11 mouse cellular contexts compared by ENCODE assay signal in genomic region chr17:25608821-25609505, GRCm38 (mm10). TPM values are rescaled to one million over a fixed set of nuclear protein-coding genes. Genes with fewer than 3 reads are reported as not detected.
DNase-seq lines count a peak whose midpoint lies in the region; ATAC-seq lines count a peak whose summit lies in the region.
"Had no signal": no experiment of that assay in that cellular context is flagged by ENCODE, and none has a peak within 500 bp of the region (broad histone marks: within the 10 kb centered on the region; RNA-seq: fewer than 3 reads in every experiment).

No protein-coding gene starts in this region.

- ATAC-seq in hindbrain, embryonic 13.5 days (ENCODE audit: low FRiP score), result peak; percentile 44
- ATAC-seq in midbrain, embryonic 15.5 days (replicated peaks), result peak; percentile 35; the same call in 1 of the 2 replicates
- ATAC-seq in erythroblast, adult 5-6 weeks (replicated peaks; ENCODE audit: low FRiP score, poor library complexity, severe bottlenecking), result no peak

- no peak for DNase-seq in heart, embryonic 10.5 days (ENCODE audit: low spot score)
- DNase-seq in heart, adult 18-20 months, result no peak
- DNase-seq in brain, adult 2 months (ENCODE audit: low read depth, low spot score), result peak; percentile 59
- DNase-seq in adipocyte (ENCODE audit: low spot score), result no peak
- no peak for DNase-seq in adrenal gland, postnatal 36 days
- DNase-seq: adrenal gland, postnatal 25 days; spleen, adult 18-20 months had no signal

- H3K9me3 ChIP-seq in heart, embryonic 10.5 days, result no peaks in the 10 kb centered on the region
- no peaks in the 10 kb centered on the region for H3K9me3 ChIP-seq in hindbrain, embryonic 13.5 days
- no peaks in the 10 kb centered on the region for H3K9me3 ChIP-seq in midbrain, embryonic 15.5 days
- H3K9me3 ChIP-seq: lung, embryonic 15.5 days had no signal

- H3K27me3 ChIP-seq in heart, embryonic 10.5 days (ENCODE audit: insufficient read depth, poor library complexity, severe bottlenecking), result no peaks in the 10 kb centered on the region
- no peaks in the 10 kb centered on the region for H3K27me3 ChIP-seq in hindbrain, embryonic 13.5 days
- no peaks in the 10 kb centered on the region for H3K27me3 ChIP-seq in midbrain, embryonic 15.5 days (replicated peaks)
- H3K27me3 ChIP-seq: lung, embryonic 15.5 days had no signal

- no peak overlapping the region; the same call in 1 of the 2 replicates for H3K9ac ChIP-seq in hindbrain, embryonic 13.5 days
- H3K9ac ChIP-seq in midbrain, embryonic 15.5 days, result no peak overlapping the region
- H3K9ac ChIP-seq: lung, embryonic 15.5 days had no signal

- peak overlapping the region; percentile 56 for H3K27ac ChIP-seq in heart, embryonic 10.5 days
- H3K27ac ChIP-seq in hindbrain, embryonic 13.5 days, result peak overlapping the region; percentile 75
- H3K27ac ChIP-seq in midbrain, embryonic 15.5 days, result peak overlapping the region; percentile 59; the same call in 1 of the 2 replicates
- H3K27ac ChIP-seq: lung, embryonic 15.5 days had no signal

- 62% methylated on average over 10 of the region's 10 CpGs for WGBS in heart, embryonic 10.5 days
- 48% methylated on average over 10 of the region's 10 CpGs for WGBS in hindbrain, embryonic 13.5 days
- WGBS in midbrain, embryonic 15.5 days, result 54% methylated on average over 10 of the region's 10 CpGs

- H3K36me3 ChIP-seq in heart, embryonic 10.5 days, result peaks cover 34% of the 10 kb centered on the region
- peaks cover 14% of the 10 kb centered on the region for H3K36me3 ChIP-seq in hindbrain, embryonic 13.5 days
- no peaks in the 10 kb centered on the region for H3K36me3 ChIP-seq in midbrain, embryonic 15.5 days (replicated peaks)

- H3K4me2 ChIP-seq in hindbrain, embryonic 13.5 days, result no peak overlapping the region
- no peak overlapping the region for H3K4me2 ChIP-seq in midbrain, embryonic 15.5 days
- H3K4me2 ChIP-seq: lung, embryonic 15.5 days had no signal

- no peak overlapping the region for H3K4me3 ChIP-seq in heart, embryonic 10.5 days
- H3K4me3 ChIP-seq in hindbrain, embryonic 13.5 days, result no peak overlapping the region
- H3K4me3 ChIP-seq in midbrain, embryonic 15.5 days, result no peak overlapping the region
- H3K4me3 ChIP-seq: lung, embryonic 15.5 days had no signal

- peaks cover 67% of the 10 kb centered on the region for H3K4me1 ChIP-seq in heart, embryonic 10.5 days
- H3K4me1 ChIP-seq in hindbrain, embryonic 13.5 days (replicated peaks), result peaks cover 40% of the 10 kb centered on the region
- peaks cover 23% of the 10 kb centered on the region for H3K4me1 ChIP-seq in midbrain, embryonic 15.5 days

RNA-seq across cellular contexts. Expression of gene Lmf1, which starts 30.1 kb away (rescaled TPM):
- polyA plus RNA-seq in heart, embryonic 10.5 days (2016; fragmentation: Nextera tagmentation; extraction: Ambion mirVana), result 36.8 and 43.1 TPM in 2 replicates
- 10 to 100 TPM; 29.8 to 31.8 TPM for total RNA-seq in heart, adult 18-20 months (2021)
- polyA plus RNA-seq in hindbrain, embryonic 13.5 days (2015; fragmentation: Nextera tagmentation; extraction: Ambion mirVana), result 22.6 and 24.0 TPM in 2 replicates
- 23.2 and 24.9 TPM in 2 replicates for polyA plus RNA-seq in midbrain, embryonic 15.5 days (2015; fragmentation: Nextera tagmentation; extraction: Ambion mirVana)
- 2.7 and 7.1 TPM in 2 replicates for total RNA-seq in erythroblast, adult 5-6 weeks (2015; ENCODE audit: low replicate concordance)
- 1.5 and 1.8 TPM in 2 replicates for total RNA-seq in erythroblast, adult 5-6 weeks (2017; ENCODE audit: low replicate concordance)
- total RNA-seq in adrenal gland, postnatal 36 days (2021), result 10 to 100 TPM; 29.6 to 37.9 TPM

RNA-seq across cellular contexts. Expression of gene Sox8, which starts 38.5 kb away (rescaled TPM):
- polyA plus RNA-seq in heart, embryonic 10.5 days (2016; fragmentation: Nextera tagmentation; extraction: Ambion mirVana), result 2.0 and 3.6 TPM in 2 replicates
- under 1 TPM; 0.20 to 0.31 TPM for total RNA-seq in heart, adult 18-20 months (2021)
- 11.1 and 11.8 TPM in 2 replicates for polyA plus RNA-seq in hindbrain, embryonic 13.5 days (2015; fragmentation: Nextera tagmentation; extraction: Ambion mirVana)
- 10.7 and 15.2 TPM in 2 replicates for polyA plus RNA-seq in midbrain, embryonic 15.5 days (2015; fragmentation: Nextera tagmentation; extraction: Ambion mirVana)
- total RNA-seq in erythroblast, adult 5-6 weeks (2015; ENCODE audit: low replicate concordance), result not detected in 2 replicates
- total RNA-seq in erythroblast, adult 5-6 weeks (2017; ENCODE audit: low replicate concordance), result 0.17 TPM in 1 of 2 replicates, not detected in the other
- 1 to 10 TPM; 1.3 to 2.5 TPM for total RNA-seq in adrenal gland, postnatal 36 days (2021)
